Mouse (Mus musculus) adrenal gland, postnatal 14 days (tissue): ENCODE data around the gene Ntm. TPM values are rescaled to one million over a fixed set of nuclear protein-coding genes. Genes with fewer than 3 reads are reported as not detected.

Experiments
- DNase-seq: peaks from one replicate; pipeline ENCODE4 v3.0.0; 2021; ENCODE audit warnings: mixed read lengths
- total RNA-seq: library from RNA; stranded (reverse); gene quantifications from 2 replicates; pipeline ENCODE4 v1.2.3, GENCODE M21; 2021

Ntm gene
- total RNA-seq, 1 experiment from 2014 or later = 1.3 TPM

DNA sequence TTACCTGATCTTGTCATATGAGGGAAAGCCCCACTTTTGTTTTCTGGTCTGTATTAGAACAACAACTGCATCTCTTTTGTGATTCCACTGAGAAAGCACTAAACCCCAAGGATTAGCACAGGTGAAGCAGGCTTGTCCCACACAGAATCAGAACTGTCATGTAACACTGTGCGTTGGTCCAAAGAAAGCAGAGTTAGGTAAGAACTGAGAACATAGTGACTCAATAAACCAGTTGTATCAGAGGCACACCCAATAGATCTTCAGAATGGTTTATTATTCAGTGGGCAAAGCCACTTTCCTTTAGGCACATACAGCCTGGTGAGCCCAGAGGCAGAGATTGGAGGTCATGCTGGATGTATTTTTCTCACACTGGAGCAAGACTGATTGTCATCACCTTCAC is 556.9 kb downstream of the Ntm start:
- no peak for DNase-seq

- DNase-seq = no peak
Observed at GRCm38 (mm10) chr9:29400151-29400550, 562.8 kb downstream of the Ntm start.

GRCm38 (mm10) chr9:29396101-29396500 is 566.8 kb downstream of the Ntm start:
- no peak for DNase-seq

- no peak for DNase-seq
Observed at GRCm38 (mm10) chr9:29393136-29393535, 569.8 kb downstream of the Ntm start.

GRCm38 (mm10) chr9:29390796-29391517 is 572.0 kb downstream of the Ntm start:
- DNase-seq = no peak

DNA sequence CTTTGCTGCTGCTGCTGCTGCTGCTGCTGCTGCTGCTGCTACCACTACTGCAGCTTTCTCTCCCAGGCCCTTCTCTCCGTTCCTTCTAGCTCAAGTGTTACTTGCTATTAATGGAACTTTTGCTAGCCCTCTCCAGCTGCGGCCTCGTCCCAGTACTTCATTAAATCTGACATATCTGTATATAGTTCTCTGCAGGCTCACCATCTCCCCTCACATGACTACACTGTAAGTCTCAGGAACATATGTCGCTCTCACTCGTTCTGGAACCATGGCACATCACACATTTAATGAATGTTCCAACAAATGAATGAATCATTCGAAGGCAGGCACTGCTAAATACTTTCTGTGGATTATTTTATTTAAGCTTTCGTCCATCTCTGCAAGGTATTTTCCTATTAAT is 573.7 kb downstream of the Ntm start:
- DNase-seq = no peak

DNA sequence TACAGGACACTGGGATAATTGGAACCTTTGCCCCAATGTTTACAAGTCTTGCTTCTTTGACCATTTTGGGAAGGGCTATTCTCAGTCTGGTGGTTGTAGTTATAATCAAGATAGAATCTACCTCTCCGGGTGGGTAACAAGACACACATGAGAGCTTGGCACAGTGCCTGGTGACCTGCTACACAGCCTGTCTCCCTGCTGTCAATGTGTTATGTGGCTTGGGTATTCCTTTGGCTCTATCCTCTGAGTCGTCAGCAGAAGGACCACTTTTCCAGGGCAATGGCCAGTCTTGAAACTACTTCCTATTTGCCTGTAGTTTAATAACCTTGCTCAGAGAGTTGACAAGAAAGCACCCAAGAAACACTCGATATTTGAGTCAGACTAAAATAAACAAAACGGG is 575.8 kb downstream of the Ntm start:
- no peak for DNase-seq

DNA sequence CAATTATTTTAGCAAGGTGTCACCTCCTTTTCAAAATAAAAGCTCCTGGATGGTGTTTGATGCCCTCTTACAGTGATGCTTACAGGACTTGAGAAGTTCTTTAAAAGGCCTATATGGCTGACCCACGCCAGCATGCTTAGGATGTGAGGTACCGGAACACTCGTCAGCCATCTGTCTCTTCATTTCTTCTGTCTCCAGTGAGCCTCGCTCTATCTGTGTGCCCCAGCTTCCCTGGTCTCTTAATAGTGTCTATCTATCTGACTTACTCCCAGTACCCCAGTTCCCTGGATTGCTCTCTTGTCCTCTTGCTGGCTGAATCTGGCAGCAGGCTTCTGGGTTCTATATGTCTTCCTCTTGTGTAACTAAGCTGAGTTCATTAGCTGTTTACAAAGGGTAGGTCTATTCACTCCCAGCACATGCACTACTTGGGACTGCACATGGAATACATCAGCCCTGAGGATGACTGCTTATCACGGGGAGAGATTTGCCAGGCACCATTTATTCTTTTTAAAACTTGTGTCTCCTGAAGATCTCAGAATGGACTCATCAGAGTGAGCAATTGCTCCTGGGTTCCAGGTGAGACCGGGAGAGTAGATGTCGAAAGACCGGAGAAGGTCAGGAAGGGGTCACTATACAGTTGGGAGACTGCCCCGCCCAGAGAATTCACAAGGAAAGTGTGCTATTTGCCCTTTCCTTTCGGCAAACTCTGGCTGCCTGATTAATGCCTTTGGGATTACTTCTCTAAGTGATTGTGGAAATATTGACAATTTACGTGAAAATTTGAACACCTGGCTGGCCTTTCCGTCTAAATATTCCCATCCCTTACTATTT is 585.6 kb downstream of the Ntm start:
- DNase-seq = no peak

DNA sequence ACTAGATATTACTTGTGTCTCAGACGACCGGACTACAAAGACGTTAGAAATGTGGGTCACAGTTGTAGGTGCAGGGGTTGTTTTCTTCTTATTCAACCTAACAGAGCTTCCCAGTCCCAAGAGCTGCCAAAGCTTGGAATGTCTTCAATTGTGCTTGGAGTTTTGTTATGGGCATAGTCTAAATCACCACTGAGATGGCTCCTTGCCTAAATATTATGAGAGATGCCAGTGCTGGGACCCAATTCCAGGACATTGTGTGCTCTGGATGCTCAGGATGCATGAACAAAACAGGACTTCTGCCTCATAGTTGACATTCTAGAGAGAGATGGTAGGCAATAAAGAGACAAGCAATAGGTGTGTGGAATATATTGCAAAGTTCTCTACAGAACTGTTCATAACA is 591.6 kb downstream of the Ntm start:
- DNase-seq = no peak

DNA sequence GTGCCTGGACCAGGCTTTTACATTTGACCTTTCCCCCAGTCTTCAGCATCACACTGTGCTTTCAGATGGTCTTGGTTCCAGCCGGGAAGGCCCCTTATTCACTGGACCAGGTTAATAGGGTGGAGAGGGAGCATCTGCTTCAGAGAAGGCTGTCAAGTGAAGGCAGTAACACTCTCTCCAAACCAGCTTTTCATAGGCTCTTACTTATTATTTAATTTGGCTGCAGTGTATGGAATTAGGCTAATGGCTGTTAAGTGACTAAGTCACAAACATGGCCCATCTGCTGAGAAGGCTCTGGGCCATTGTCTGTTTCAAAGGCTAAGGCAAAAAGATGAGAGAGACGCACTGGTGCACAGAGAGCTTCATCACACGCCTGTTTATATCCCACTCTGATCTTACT is 593.3 kb downstream of the Ntm start:
- no peak for DNase-seq

DNA sequence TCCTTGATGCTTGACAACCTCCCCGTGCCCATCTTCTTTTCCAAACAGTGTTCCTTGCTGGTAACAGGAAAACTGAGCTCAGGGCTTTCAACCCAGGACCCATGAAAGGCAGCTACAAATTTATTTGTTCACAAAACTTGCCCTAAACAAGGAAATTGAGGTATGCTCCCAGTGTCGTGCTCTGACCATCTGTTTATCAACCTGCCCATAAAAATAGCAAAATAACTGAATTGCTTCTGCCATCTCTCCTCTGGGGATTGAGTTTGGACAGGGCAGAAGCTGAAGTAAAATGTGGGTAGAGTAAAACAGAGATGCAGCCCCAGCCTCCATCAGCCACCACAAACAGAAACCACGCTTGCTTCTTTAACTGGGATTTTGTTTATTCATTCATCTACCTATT is 594.6 kb downstream of the Ntm start:
- no peak for DNase-seq

- DNase-seq = no peak
Observed at GRCm38 (mm10) chr9:29357796-29358195, 605.1 kb downstream of the Ntm start.

DNA sequence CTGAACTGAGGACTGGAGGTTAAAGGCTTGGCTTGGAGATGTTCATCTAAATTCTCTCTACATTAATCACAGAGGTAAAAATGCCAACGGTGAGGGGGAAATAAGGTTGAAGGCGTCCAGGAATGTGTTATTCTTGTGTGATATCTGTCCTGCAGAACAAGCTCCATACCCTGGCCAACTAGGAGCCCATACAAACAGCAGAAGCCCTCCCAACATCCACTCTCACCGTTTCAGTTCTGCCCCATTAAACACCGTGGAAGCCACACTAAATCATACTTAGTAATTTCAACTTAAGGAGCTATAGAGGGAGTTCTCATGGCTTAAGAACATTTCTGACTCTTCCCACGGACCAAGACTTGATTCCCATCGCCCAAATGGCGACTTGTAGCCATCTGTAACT is 620.6 kb downstream of the Ntm start:
- no peak for DNase-seq

DNA sequence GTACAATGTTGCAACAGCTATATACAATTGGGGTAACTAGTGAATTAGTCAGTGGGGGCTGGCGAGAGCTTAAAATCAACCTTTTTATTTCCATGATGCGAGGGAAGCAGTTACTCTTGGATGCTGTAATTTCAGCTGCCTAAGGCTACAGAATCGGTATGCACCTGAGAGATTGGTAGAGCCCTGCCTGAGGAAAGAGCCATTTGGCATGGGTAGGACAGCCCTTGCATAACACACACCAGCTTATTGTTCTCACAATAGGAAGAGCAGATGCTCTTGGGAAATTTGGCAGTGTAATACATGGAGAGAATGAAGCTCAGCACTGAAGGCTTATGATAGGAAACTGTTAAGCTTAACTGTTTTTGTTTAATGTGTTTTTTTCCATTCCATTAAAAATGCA is 621.6 kb downstream of the Ntm start:
- no peak for DNase-seq

DNA sequence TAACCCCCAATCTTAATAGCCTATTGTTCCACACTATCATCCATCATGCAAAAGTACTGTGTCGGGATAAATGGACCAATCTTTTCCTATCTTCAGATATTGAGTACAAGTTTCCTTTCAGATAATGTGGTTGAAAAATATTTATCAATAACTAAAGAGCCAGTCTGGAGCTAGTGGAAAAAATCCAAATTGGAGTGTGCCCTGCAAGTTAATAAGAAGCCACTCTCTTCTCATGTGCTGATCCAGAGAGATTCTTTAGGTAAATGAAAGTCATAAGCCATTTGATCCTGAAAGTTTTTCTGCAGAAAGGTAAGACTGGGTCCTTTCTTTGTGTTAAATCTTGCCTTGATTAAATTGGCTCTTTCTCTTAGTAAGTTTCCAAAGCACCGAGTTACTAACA is 627.3 kb downstream of the Ntm start:
- no peak for DNase-seq

- DNase-seq = no peak
Observed at GRCm38 (mm10) chr9:29332296-29333090, 630.4 kb downstream of the Ntm start.

GRCm38 (mm10) chr9:29330486-29330885 is 632.5 kb downstream of the Ntm start:
- DNase-seq = no peak

GRCm38 (mm10) chr9:29326283-29326682 is 636.7 kb downstream of the Ntm start:
- DNase-seq = no peak

DNA sequence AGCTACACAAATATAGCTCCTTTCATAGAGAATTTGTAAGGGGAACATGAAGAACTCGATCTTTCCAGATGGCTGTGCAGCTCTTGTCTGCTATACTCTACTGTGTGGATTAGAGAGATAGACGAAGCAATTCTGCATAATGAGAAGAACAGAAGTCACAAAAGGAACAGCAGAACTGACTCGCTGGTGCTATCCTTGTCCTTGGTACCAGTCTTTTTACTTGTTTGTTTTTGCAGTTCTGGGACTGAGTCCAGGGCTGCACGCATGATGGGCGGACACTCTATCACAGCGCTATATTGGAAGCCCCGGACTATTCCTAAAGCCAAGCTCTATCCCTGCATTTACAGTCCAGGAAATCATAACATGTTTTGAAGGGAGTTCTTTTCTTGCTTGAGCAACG is 637.8 kb downstream of the Ntm start:
- DNase-seq = no peak

DNA sequence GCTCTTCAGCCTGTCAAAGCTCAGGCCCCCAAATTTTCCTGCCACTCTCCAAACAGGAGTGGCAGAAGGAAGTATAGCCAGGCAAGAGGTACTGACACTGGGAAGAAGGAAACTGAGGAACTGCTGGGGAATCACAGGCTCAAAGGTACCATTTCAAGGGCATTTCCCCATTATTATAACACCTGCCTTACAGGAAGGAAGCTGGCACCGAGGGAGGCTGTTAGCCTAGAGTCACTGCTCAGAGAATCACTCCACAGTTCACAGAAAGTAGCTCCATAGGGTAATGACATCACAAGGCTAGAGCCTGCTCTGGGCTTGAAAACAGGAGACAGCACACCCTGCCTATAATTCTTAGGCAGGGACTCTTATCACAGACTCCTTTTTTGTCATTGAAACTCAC is 643.7 kb downstream of the Ntm start:
- no peak for DNase-seq

GRCm38 (mm10) chr9:29318676-29319162 is 644.2 kb downstream of the Ntm start:
- no peak for DNase-seq

DNA sequence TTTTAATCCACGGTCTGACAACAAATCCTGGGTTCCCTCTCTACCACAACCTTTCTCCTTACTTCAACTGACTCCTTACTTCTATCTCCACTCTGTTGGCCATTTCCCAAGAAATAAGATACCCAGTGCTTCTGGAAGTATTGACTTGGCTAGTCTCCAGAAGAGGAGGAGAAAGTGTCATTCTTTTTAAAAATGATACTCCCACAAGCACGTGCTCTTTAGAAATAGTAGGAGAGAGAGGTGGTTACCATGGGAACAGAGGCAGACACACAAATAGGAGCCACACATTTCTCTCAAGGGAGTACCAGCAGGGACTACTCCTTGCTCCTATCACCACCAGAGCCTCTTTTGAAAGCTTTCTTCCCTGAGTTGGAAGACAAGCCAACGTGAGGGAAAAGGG is 645.3 kb downstream of the Ntm start:
- DNase-seq = no peak

- no peak for DNase-seq
Observed at GRCm38 (mm10) chr9:29315842-29316241, 647.1 kb downstream of the Ntm start.
